Mouse (Mus musculus): ENCODE data around the gene Dtnbp1. TPM values are rescaled to one million over a fixed set of nuclear protein-coding genes. Genes with fewer than 3 reads are reported as not detected.

Gene Dtnbp1
- polyA plus RNA-seq, 1 experiment: 136 TPM

GRCm38 (mm10) chr13:44915945-44916344, 86.0 kb downstream of the Dtnbp1 start:
- Histone ChIP-seq H3K4me3 (ENCODE audit: insufficient read depth, low read depth, low read length) (no peak overlapping the region), H3K27ac (replicated peaks; ENCODE audit: low read depth, low read length) (no peak overlapping the region), H3K4me1 (ENCODE audit: control insufficient read depth, insufficient read depth, insufficient read length, low read length) (no peaks in the 10 kb centered on the region)

DNA sequence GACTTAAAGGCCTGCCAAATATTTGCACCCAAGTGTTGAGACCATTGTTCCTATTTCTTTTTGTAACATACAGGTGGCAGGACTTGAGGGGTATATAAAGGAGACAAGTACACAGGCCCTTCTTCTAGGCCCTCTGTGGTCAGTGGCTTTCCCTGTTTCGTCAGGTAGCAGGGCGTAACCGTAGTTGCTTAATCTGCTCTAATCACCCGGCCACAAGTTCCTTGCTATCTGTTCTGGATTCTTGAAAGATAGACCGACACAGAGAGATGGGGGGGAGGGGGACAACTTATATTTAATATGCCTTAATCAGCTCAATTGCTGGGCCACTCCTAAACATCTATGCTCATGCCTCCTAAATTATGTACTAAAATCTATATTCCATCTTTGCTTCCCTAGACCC, 86.6 kb downstream of the Dtnbp1 start:
- Histone ChIP-seq H3K4me3 (ENCODE audit: insufficient read depth, low read depth, low read length) (no peak overlapping the region), H3K27ac (replicated peaks; ENCODE audit: low read depth, low read length) (no peak overlapping the region), H3K4me1 (ENCODE audit: control insufficient read depth, insufficient read depth, insufficient read length, low read length) (no peaks in the 10 kb centered on the region)

GRCm38 (mm10) chr13:44913560-44913959, 88.4 kb downstream of the Dtnbp1 start:
- Histone ChIP-seq H3K27ac (replicated peaks; ENCODE audit: low read depth, low read length) (no peak overlapping the region), H3K4me3 (ENCODE audit: insufficient read depth, low read depth, low read length) (no peak overlapping the region), H3K4me1 (ENCODE audit: control insufficient read depth, insufficient read depth, insufficient read length, low read length) (no peaks in the 10 kb centered on the region)

- Histone ChIP-seq H3K4me1 (ENCODE audit: control insufficient read depth, insufficient read depth, insufficient read length, low read length) (no peaks in the 10 kb centered on the region), H3K4me3 (ENCODE audit: insufficient read depth, low read depth, low read length) (no peak overlapping the region), H3K27ac (replicated peaks; ENCODE audit: low read depth, low read length) (no peak overlapping the region)
These were observed 89.1 kb downstream of the Dtnbp1 start for GRCm38 (mm10) chr13:44912851-44913250.

DNA sequence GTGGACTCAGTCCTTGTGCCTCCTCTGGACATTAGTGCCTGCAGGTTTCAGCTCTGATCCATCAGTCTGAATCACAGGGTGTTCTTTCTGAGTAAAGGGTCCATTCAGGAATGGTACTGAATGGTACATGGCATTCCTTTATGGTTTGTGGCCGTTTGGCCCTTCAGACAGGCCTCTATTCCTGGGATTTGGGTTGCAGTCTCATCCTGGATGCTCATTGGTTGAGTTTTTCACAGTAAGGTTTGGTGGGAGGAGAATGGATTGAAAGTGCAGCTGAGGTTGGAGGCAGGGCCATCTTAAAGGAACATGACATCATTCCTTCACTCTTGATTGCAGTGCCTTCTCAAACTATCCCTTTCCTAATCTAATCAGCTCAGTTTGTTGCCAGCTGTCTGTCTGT, 93.2 kb downstream of the Dtnbp1 start:
- Histone ChIP-seq H3K4me1 (ENCODE audit: control insufficient read depth, insufficient read depth, insufficient read length, low read length) (no peaks in the 10 kb centered on the region), H3K4me3 (ENCODE audit: insufficient read depth, low read depth, low read length) (no peak overlapping the region), H3K27ac (replicated peaks; ENCODE audit: low read depth, low read length) (no peak overlapping the region)

GRCm38 (mm10) chr13:44907702-44908101, 94.2 kb downstream of the Dtnbp1 start:
- no peak overlapping the region for H3K27ac ChIP-seq (replicated peaks; ENCODE audit: low read depth, low read length)
- H3K4me1 ChIP-seq (ENCODE audit: control insufficient read depth, insufficient read depth, insufficient read length, low read length): no peaks in the 10 kb centered on the region
- H3K4me3 ChIP-seq (ENCODE audit: insufficient read depth, low read depth, low read length): no peak overlapping the region

GRCm38 (mm10) chr13:44906141-44906540, 95.8 kb downstream of the Dtnbp1 start:
- H3K4me3 ChIP-seq (ENCODE audit: insufficient read depth, low read depth, low read length): no peak overlapping the region
- no peak overlapping the region for H3K27ac ChIP-seq (replicated peaks; ENCODE audit: low read depth, low read length)
- H3K4me1 ChIP-seq (ENCODE audit: control insufficient read depth, insufficient read depth, insufficient read length, low read length): no peaks in the 10 kb centered on the region

DNA sequence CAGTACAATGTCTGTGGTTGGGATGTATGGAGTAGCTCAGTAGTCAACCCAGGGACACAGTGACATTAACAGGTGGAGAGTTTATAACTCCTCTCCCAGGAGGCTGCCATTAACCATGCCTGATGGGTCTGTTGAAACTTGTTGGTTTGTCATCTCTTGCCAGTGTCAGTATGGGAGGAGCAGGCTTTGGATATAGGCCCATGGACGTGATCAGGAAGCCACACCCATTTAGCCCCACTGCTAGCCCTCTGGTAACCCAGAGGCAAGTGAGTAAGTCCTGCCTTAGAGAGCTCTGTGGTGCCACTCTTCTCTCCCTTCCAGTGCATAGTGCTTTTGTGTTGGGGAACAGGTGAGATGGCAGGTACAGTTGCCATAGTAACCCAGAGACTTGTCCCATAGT, 97.7 kb downstream of the Dtnbp1 start:
- Histone ChIP-seq H3K4me3 (ENCODE audit: insufficient read depth, low read depth, low read length) (no peak overlapping the region), H3K4me1 (ENCODE audit: control insufficient read depth, insufficient read depth, insufficient read length, low read length) (no peaks in the 10 kb centered on the region), H3K27ac (replicated peaks; ENCODE audit: low read depth, low read length) (no peak overlapping the region)

GRCm38 (mm10) chr13:44903416-44903815, 98.5 kb downstream of the Dtnbp1 start:
- no peak overlapping the region for H3K4me3 ChIP-seq (ENCODE audit: insufficient read depth, low read depth, low read length)
- no peak overlapping the region for H3K27ac ChIP-seq (replicated peaks; ENCODE audit: low read depth, low read length)
- H3K4me1 ChIP-seq (ENCODE audit: control insufficient read depth, insufficient read depth, insufficient read length, low read length): no peaks in the 10 kb centered on the region

DNA sequence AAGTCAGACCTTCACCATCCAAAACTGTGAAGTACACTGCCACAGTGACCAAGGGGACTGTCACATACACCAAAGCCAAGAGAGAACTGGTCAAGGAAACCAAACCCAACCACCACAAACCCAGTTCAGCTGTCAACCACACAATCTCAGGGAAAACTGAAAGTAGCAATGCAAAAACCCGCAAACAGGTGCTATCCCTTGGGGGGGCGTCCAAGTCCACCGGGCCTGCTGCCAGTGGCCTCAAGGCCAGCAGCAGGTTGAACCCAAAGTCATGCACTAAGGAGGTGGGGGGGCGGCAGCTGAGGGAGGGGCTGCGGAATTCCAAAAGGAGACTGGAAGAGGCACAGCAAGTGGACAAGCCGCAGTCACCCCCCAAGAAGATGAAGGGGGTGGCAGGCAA, 99.6 kb downstream of the Dtnbp1 start:
- H3K27ac ChIP-seq (replicated peaks; ENCODE audit: low read depth, low read length): no peak overlapping the region
- no peak overlapping the region for H3K4me3 ChIP-seq (ENCODE audit: insufficient read depth, low read depth, low read length)
- H3K4me1 ChIP-seq (ENCODE audit: control insufficient read depth, insufficient read depth, insufficient read length, low read length): no peaks in the 10 kb centered on the region

GRCm38 (mm10) chr13:44896211-44896610, 105.7 kb downstream of the Dtnbp1 start:
- Histone ChIP-seq H3K27ac (replicated peaks; ENCODE audit: low read depth, low read length) (no peak overlapping the region), H3K4me3 (ENCODE audit: insufficient read depth, low read depth, low read length) (no peak overlapping the region), H3K4me1 (ENCODE audit: control insufficient read depth, insufficient read depth, insufficient read length, low read length) (no peaks in the 10 kb centered on the region)

DNA sequence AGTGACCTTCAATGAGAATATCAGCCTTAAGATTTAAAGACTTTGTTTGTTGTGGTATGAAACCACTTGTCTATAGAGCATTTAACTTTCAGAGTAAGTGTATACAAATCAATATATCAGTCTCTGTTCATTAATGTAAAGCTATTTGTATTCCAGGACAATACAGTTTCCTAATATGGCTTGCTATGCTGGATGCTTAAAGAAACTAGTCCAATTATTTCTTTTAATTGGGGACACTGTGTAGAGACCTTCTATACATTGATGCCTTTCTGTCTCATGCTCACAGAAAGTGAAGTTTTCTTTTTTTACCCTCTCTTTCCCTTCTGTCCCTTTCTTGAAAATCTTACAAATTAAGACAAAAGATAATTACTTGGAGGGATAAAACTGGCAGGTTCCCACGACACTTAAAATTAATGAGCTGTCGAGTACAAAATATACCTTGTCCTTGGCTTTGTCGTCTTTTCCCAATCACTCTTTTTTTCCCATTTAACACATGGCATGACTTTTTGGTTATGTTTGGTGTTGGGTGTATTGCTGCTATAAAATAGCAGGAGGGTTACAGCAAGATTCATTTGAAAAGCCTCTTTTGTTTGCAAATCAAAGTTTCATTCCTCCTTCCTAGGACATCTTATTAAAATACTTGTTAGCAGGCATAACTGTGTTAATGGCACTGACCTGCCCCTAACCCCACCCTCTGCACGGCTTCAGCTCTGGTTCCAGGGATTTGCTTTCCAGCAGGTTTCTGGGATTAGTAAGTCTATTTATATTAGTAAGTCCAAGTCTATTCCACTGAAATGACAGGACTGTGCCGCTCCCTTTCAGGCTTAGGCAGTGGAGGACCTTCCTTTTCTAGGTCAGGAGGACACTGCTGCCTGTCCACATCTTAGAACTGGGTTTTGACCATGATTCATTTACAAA, 109.9 kb downstream of the Dtnbp1 start:
- H3K27ac ChIP-seq (replicated peaks; ENCODE audit: low read depth, low read length): no peak overlapping the region
- H3K4me3 ChIP-seq (ENCODE audit: insufficient read depth, low read depth, low read length): no peak overlapping the region

DNA sequence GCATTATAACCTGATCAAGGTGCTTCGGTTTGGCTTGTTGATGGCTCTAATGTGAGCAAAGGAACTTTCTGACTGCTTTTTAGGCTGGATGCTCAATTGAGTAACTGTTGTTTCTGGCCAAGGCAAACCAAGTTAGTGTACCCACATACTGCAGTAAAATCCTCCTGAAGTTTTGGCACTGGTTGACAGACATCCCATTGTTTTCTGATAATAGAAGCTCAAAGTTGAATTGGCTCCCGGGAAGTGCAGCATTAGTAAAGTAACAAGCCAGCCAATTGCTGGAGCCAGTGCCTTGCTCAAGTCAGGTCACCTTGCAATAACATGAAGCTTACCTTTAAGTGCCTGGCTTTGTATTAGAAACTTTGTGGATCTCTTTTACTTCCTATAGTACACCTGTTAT, 111.3 kb downstream of the Dtnbp1 start:
- 0 out of 2 replicates have a peak, but pooled peaks cover 2% of the 10 kb centered on the region for H3K4me1 ChIP-seq (ENCODE audit: control insufficient read depth, insufficient read depth, insufficient read length, low read length)
- H3K27ac ChIP-seq (replicated peaks; ENCODE audit: low read depth, low read length): no peak overlapping the region
- H3K4me3 ChIP-seq (ENCODE audit: insufficient read depth, low read depth, low read length): no peak overlapping the region

More for the DNA sequence above, 109.9 kb downstream of the Dtnbp1 start:
- H3K4me1 ChIP-seq (ENCODE audit: control insufficient read depth, insufficient read depth, insufficient read length, low read length): 0 out of 2 replicates have a peak, but pooled peaks cover 2% of the 10 kb centered on the region

DNA sequence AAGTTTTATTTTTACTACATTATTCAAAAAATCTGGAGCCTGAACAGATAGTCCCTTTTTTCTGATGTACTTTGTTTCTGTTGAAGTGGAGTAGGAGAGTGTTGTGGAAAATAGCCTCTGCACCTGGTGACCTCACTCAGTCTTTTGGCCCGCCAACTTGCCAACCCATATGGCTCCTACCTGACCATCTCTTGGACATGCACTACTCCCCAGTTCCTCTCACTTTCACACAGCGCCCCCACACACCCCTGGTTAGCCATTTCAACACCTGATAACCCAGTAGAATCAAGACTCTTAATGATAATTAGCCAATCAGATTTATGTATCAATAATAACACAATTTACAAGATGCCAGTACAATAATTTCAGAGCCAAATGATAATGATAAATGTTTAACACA, 115.7 kb downstream of the Dtnbp1 start:
- 0 out of 2 replicates have a peak, but pooled peaks cover 2% of the 10 kb centered on the region for H3K4me1 ChIP-seq (ENCODE audit: control insufficient read depth, insufficient read depth, insufficient read length, low read length)
- H3K27ac ChIP-seq (replicated peaks; ENCODE audit: low read depth, low read length): no peak overlapping the region
- H3K4me3 ChIP-seq (ENCODE audit: insufficient read depth, low read depth, low read length): no peak overlapping the region

DNA sequence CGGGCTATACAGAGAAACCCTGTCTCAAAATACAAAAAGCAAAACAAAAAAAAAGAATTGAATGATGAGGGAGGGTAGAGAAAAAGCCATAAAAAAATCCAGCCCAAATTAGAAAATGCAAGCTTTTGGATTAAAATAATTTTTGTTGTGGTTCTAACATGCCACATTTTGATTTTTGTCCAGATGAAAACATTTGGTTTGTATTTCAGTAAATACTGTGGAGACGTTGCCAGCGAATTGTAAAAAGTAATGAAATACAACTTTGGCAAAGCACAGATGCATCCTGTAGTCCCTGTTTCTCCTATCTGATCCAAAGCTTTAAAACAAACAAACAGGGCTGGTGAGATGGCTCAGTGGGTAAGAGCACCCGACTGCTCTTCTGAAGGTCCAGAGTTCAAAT, 120.9 kb downstream of the Dtnbp1 start:
- Histone ChIP-seq H3K4me1 (ENCODE audit: control insufficient read depth, insufficient read depth, insufficient read length, low read length) (peaks cover 4% of the 10 kb centered on the region), H3K27ac (replicated peaks; ENCODE audit: low read depth, low read length) (no peak overlapping the region), H3K4me3 (ENCODE audit: insufficient read depth, low read depth, low read length) (no peak overlapping the region)

DNA sequence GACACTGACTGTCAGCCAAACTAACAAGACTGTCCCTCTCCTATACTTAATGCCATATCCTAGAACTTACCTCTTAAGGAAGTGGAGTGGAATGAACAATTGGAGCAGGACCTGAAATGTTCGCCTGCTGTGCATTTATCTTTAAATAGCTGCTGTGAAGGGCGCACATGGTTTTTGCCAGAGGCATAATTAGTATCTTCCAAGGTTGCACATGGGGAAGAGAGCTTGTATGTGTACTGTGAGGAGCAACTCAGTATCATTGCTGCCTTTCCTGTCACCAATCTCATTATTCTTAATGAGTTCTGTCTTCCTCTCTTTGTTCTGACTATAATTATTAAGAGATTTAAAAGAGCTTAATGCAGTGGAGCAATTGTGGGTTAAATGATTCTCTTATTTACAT, 125.1 kb downstream of the Dtnbp1 start:
- Histone ChIP-seq H3K4me1 (ENCODE audit: control insufficient read depth, insufficient read depth, insufficient read length, low read length) (peaks cover 4% of the 10 kb centered on the region), H3K4me3 (ENCODE audit: insufficient read depth, low read depth, low read length) (no peak overlapping the region), H3K27ac (replicated peaks; ENCODE audit: low read depth, low read length) (no peak overlapping the region)
